Mouse (Mus musculus) gonadal fat pad, adult 2 months (tissue): ENCODE measurements around the gene 2310007B03Rik. TPM values are rescaled to one million over a fixed set of nuclear protein-coding genes. Genes with fewer than 3 reads are reported as not detected.

Source experiments
- DNase-seq: peaks from one replicate; pipeline ENCODE4 v3.0.0-alpha.2; 2012; ENCODE audit warnings: low read depth
- polyA plus RNA-seq: library from polyadenylated mRNA; depleted of rRNA; stranded (reverse); fragments of >200 nt; gene quantifications from 2 replicates; pipeline ENCODE4 v1.2.3, GENCODE M21; 2012; rRNA removed

Gene 2310007B03Rik
- polyA plus RNA-seq, 1 experiment, result 1.6 TPM

- no peak for DNase-seq
Measured at GRCm38 (mm10) chr1:93101571-93102061, 59.1 kb downstream of the 2310007B03Rik start, which contains the start of gene Kif1a. Gene Kif1a (minus strand): TSS chr1:93101951.

Other genes starting within 250 kb of the 2310007B03Rik start
- gene Capn10, start 226.6 kb downstream of the 2310007B03Rik start, polyA plus RNA-seq, result 69.2 and 75.1 TPM in 2 replicates
- 1.7 and 2.3 TPM in 2 replicates for gene Gpr35, start 210.1 kb downstream of the 2310007B03Rik start, polyA plus RNA-seq
- gene Aqp12, start 154.6 kb downstream of the 2310007B03Rik start, polyA plus RNA-seq, result not detected in 2 replicates
- gene Kif1a, start 59.0 kb downstream of the 2310007B03Rik start, polyA plus RNA-seq, result 1.6 and 2.1 TPM in 2 replicates
- gene Agxt, start 25.7 kb downstream of the 2310007B03Rik start, polyA plus RNA-seq, result 0.22 TPM in 1 of 2 replicates, not detected in the other
- 0.81 and 1.1 TPM in 2 replicates for gene Crocc2, start 7.8 kb upstream of the 2310007B03Rik start, polyA plus RNA-seq
- gene Sned1, start 74.9 kb upstream of the 2310007B03Rik start, polyA plus RNA-seq, result 7.4 and 10.7 TPM in 2 replicates
- gene Mterf4, start 145.0 kb upstream of the 2310007B03Rik start, polyA plus RNA-seq, result 8.1 and 10.8 TPM in 2 replicates
- gene Ppp1r7, start 181.9 kb upstream of the 2310007B03Rik start, polyA plus RNA-seq, result 4.3 and 4.6 TPM in 2 replicates
- 3.0 and 3.2 TPM in 2 replicates for gene Pask, start 182.5 kb upstream of the 2310007B03Rik start, polyA plus RNA-seq
- gene Ano7, start 213.0 kb upstream of the 2310007B03Rik start, polyA plus RNA-seq, result 0.16 and 1.1 TPM in 2 replicates